Mouse (Mus musculus) CH12.LX (cell line): ENCODE results near the gene Gm20683. TPM values are rescaled to one million over a fixed set of nuclear protein-coding genes. Genes with fewer than 3 reads are reported as not detected.

ENCODE experiments used
- DNase-seq: peaks from one replicate; pipeline ENCODE4 v3.0.0-alpha.2; 2013; ENCODE audit errors: extremely low read depth
- H3K27ac ChIP-seq: 2 replicates; pipeline ENCODE4 v1.5.1; 2012; ENCODE audit warnings: low read depth, mild to moderate bottlenecking, control low read depth, moderate library complexity; ENCODE audit not compliant: insufficient read depth
- H3K27me3 ChIP-seq: replicated peaks from 2 replicates; pipeline ENCODE3; 2012; ENCODE audit warnings: inconsistent platforms
- H3K36me3 ChIP-seq, 2 experiments: replicated peaks in 1 of 2; 2 replicates each; pipeline versions ENCODE3 to v1.6.1; 2012; ENCODE audit warnings: inconsistent platforms in 1 of 2, low read length in 1 of 2, mild to moderate bottlenecking in 1 of 2, mixed read lengths in 1 of 2, moderate library complexity in 1 of 2; ENCODE audit not compliant: control insufficient read depth in 1 of 2, insufficient read depth in 1 of 2
- H3K4me1 ChIP-seq, 2 experiments: 2 replicates each; pipeline ENCODE4 v1.6.1; 2012; ENCODE audit warnings: inconsistent platforms in 1 of 2, moderate library complexity in 1 of 2; ENCODE audit not compliant: insufficient read depth in 2 of 2, control insufficient read depth in 1 of 2
- H3K4me2 ChIP-seq: 2 replicates; pipeline ENCODE4 v1.6.1; 2012; ENCODE audit warnings: low read depth, mild to moderate bottlenecking, control low read depth; ENCODE audit not compliant: poor library complexity, insufficient read depth, severe bottlenecking
- H3K4me3 ChIP-seq, 3 experiments: fragments of 150-350 bp in 1 of 3; sonication (generic) in 1 of 3; replicated peaks in 1 of 3; 2 replicates each; pipeline versions ENCODE3 to v1.5.1; 2011 to 2012; ENCODE audit warnings: low read depth in 2 of 3, low read length in 2 of 3, mild to moderate bottlenecking in 2 of 3, moderate library complexity in 2 of 3, control low read depth in 1 of 3, improper control_type of control experiment in 1 of 3, inconsistent platforms in 1 of 3, mixed read lengths in 1 of 3; ENCODE audit not compliant: poor library complexity in 1 of 3
- H3K79me2 ChIP-seq: replicated peaks from 2 replicates; pipeline ENCODE4 v1.6.1; 2012; ENCODE audit warnings: mild to moderate bottlenecking, moderate library complexity; ENCODE audit not compliant: control insufficient read depth, poor library complexity, insufficient read depth, severe bottlenecking; ENCODE audit errors: extremely low read depth
- H3K9ac ChIP-seq: 2 replicates; pipeline ENCODE4 v1.6.1; 2012; ENCODE audit warnings: low read depth, mild to moderate bottlenecking, control low read depth, moderate library complexity; ENCODE audit not compliant: insufficient read depth
- H3K9me3 ChIP-seq: replicated peaks from 2 replicates; pipeline ENCODE3; 2012; ENCODE audit warnings: low read length, inconsistent platforms, mixed read lengths
- BHLHE40 ChIP-seq: IDR thresholded peaks from 2 replicates; pipeline ENCODE4 v1.6.1; 2011; ENCODE audit warnings: mild to moderate bottlenecking, low read depth, low read length, improper control_type of control experiment
- CTCF ChIP-seq, 2 experiments: IDR thresholded peaks in 1 of 2; conservative IDR thresholded peaks in 1 of 2; 2 replicates each; pipeline ENCODE4 v1.5.1; 2011 to 2012; ENCODE audit warnings: low read depth in 2 of 2, low read length in 2 of 2, improper control_type of control experiment in 1 of 2, inconsistent platforms in 1 of 2, mild to moderate bottlenecking in 1 of 2, moderate library complexity in 1 of 2
- ELF1 ChIP-seq: IDR thresholded peaks from 2 replicates; pipeline ENCODE4 v1.6.1; 2014; ENCODE audit warnings: low read depth, mild to moderate bottlenecking, inconsistent platforms, low read length, improper control_type of control experiment
- HCFC1 ChIP-seq: IDR thresholded peaks from 2 replicates; pipeline ENCODE4 v1.6.1; 2012; ENCODE audit warnings: low read depth, mild to moderate bottlenecking, inconsistent platforms, low read length, improper control_type of control experiment
- IRF4 ChIP-seq: IDR thresholded peaks from 2 replicates; pipeline ENCODE4 v1.6.1; 2014; ENCODE audit warnings: low read depth, mild to moderate bottlenecking, inconsistent platforms, low read length, improper control_type of control experiment
- JUND ChIP-seq: conservative IDR thresholded peaks from 2 replicates; pipeline ENCODE4 v1.6.1; 2011; ENCODE audit warnings: low read depth, low read length, improper control_type of control experiment
- KAT2A ChIP-seq: IDR thresholded peaks from 2 replicates; pipeline ENCODE4 v1.6.1; 2012; ENCODE audit warnings: low read length, improper control_type of control experiment, inconsistent platforms; ENCODE audit not compliant: insufficient replicate concordance
- MAFK ChIP-seq: IDR thresholded peaks from 2 replicates; pipeline ENCODE4 v1.6.1; 2011; ENCODE audit warnings: low read length, improper control_type of control experiment; ENCODE audit not compliant: insufficient replicate concordance
- MAX ChIP-seq: IDR thresholded peaks from 2 replicates; pipeline ENCODE4 v1.6.1; 2011; ENCODE audit warnings: low read length, improper control_type of control experiment
- MAZ ChIP-seq: IDR thresholded peaks from 2 replicates; pipeline ENCODE4 v1.6.1; 2012; ENCODE audit warnings: low read depth, mild to moderate bottlenecking, inconsistent platforms, low read length, improper control_type of control experiment, moderate library complexity
- MEF2A ChIP-seq: IDR thresholded peaks from 2 replicates; pipeline ENCODE4 v1.6.1; 2014; ENCODE audit warnings: low read depth, mild to moderate bottlenecking, inconsistent platforms, low read length, improper control_type of control experiment, borderline replicate concordance
- MXI1 ChIP-seq: IDR thresholded peaks from 2 replicates; pipeline ENCODE4 v1.6.1; 2011; ENCODE audit warnings: mild to moderate bottlenecking, low read depth, low read length, improper control_type of control experiment
- NELFE ChIP-seq: IDR thresholded peaks from 2 replicates; pipeline ENCODE4 v1.6.1; 2011; ENCODE audit warnings: low read depth, low read length, improper control_type of control experiment
- POLR2A ChIP-seq: IDR thresholded peaks from 2 replicates; pipeline ENCODE4 v1.6.1; 2011; ENCODE audit warnings: low read depth, mild to moderate bottlenecking, improper control_type of control experiment, low read length
- POLR2AphosphoS2 ChIP-seq: IDR thresholded peaks from 2 replicates; pipeline ENCODE4 v1.6.1; 2011; ENCODE audit warnings: low read depth, low read length, improper control_type of control experiment
- RAD21 ChIP-seq: IDR thresholded peaks from 2 replicates; pipeline ENCODE4 v1.6.1; 2011; ENCODE audit warnings: low read depth, mild to moderate bottlenecking, low read length, improper control_type of control experiment, moderate library complexity
- SIN3A ChIP-seq: IDR thresholded peaks from 2 replicates; pipeline ENCODE4 v1.6.1; 2012; ENCODE audit warnings: low read length, improper control_type of control experiment, inconsistent platforms
- SMC3 ChIP-seq: IDR thresholded peaks from 2 replicates; pipeline ENCODE4 v1.6.1; 2011; ENCODE audit warnings: low read depth, low read length, improper control_type of control experiment
- TBP ChIP-seq: conservative IDR thresholded peaks from 2 replicates; pipeline ENCODE4 v1.6.1; 2011; ENCODE audit warnings: low read depth, low read length, improper control_type of control experiment
- TCF12 ChIP-seq: IDR thresholded peaks from 2 replicates; pipeline ENCODE4 v1.6.1; 2014; ENCODE audit warnings: low read depth, mild to moderate bottlenecking, inconsistent platforms, low read length, improper control_type of control experiment
- USF1 ChIP-seq: IDR thresholded peaks from 2 replicates; pipeline ENCODE4 v1.6.1; 2014; ENCODE audit warnings: low read depth, mild to moderate bottlenecking, inconsistent platforms, low read length, improper control_type of control experiment
- ZKSCAN1 ChIP-seq: IDR thresholded peaks from 2 replicates; pipeline ENCODE4 v1.6.1; 2012; ENCODE audit warnings: low read depth, inconsistent platforms, low read length, improper control_type of control experiment, borderline replicate concordance
- ZMIZ1 ChIP-seq: IDR thresholded peaks from 2 replicates; pipeline ENCODE4 v1.6.1; 2012; ENCODE audit warnings: low read depth, mild to moderate bottlenecking, inconsistent platforms, low read length, improper control_type of control experiment
- ZNF384 ChIP-seq: IDR thresholded peaks from 2 replicates; pipeline ENCODE4 v1.6.1; 2012; ENCODE audit warnings: low read depth, low read length, improper control_type of control experiment, inconsistent platforms
- dilution Hi-C: fragments of 300-500 bp; cut with MboI; formaldehyde crosslinking; loops from 2 replicates; pipeline ENCODE4 v1.14.3; 2020; ENCODE audit warnings: low sequenced_read_pairs; ENCODE audit not compliant: extremely low pct_unique_long_range_greater_than_20kb, extremely low pct_ligation_motif_present
- in situ Hi-C: fragments of 300-500 bp; cut with MboI; formaldehyde crosslinking; loops from 3 replicates; pipeline ENCODE4 v1.14.3; 2019; ENCODE audit warnings: low sequenced_read_pairs, low pct_ligation_motif_present, low pct_unique_long_range_greater_than_20kb, mixed read lengths
- polyA plus RNA-seq: library from polyadenylated mRNA; unstranded; fragments of >175 nt; gene quantifications from 2 replicates; pipeline ENCODE4 v1.2.1, GENCODE M21; 2012; ENCODE audit warnings: low read depth; ENCODE audit not compliant: insufficient read length
- total RNA-seq, 2 experiments: library from RNA; depleted of rRNA; stranded (reverse); fragments of 300-350 nt in 1 of 2; fragments of >200 nt in 1 of 2; gene quantifications; 2 replicates each; pipeline ENCODE4 v1.2.3; 2012 to 2014

The Gm20683 gene
- total and polyA plus RNA-seq, 3 experiments = 1.3 to 4.8 (median 3.8) TPM

DNA sequence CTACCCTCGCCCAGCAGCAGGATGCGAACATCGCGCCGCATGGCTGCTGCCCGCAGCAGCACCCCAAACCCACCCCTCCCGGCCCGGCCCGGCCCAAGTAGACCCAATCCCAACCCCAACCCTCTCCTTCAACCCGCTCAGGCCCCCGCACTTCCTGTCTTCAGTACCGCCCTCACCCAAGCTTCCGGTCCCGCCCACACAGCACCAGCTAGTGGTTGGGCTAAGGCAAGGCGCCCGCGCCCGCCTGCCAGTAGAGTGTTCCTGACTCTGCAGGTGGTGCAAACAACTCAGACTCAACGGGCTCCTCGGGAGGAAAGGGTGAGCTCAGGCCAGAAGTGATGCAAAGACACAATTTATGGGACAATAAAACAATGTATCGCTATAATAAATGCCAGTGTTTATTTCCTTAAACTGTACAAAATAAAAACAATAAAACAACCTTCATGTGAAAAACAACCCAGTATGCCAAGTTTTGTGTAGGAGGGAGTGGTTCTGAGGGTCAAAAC is 2.9 kb upstream of the Gm20683 start, which contains the start of gene Rhot2:
TSS of gene Rhot2 (minus strand) at position 456 of the 506 bp plus-strand sequence.
- Histone ChIP-seq H3K9me3 (no peaks in the 10 kb centered on the region), H3K36me3 (peaks cover 59 to 84% of the 10 kb centered on the region in 2 experiments), H3K4me3 (peak within 1 kb of the TSS; percentile 71 to 93 (median 77)), H3K27me3 (no peaks in the 10 kb centered on the region), H3K9ac (peak within 1 kb of the TSS; percentile 83), H3K4me1 (peaks cover 12 to 15% of the 10 kb centered on the region in 2 experiments), H3K4me2 (peak within 1 kb of the TSS; percentile 71), H3K79me2 (peaks cover 14% of the 10 kb centered on the region), H3K27ac (peak within 1 kb of the TSS; percentile 54)
- in situ Hi-C loops = no loop called here
- peak; percentile 16; the same call in 1 of the 2 replicates for TF ChIP-seq BHLHE40
- no peak for TF ChIP-seq JUND
- TF ChIP-seq ZMIZ1 = peak; percentile 82
- TF ChIP-seq POLR2AphosphoS2 = peak; percentile 38; the same call in 1 of the 2 replicates
- no peak for TF ChIP-seq ZKSCAN1
- peak; percentile 91 for TF ChIP-seq MAZ
- no peak for TF ChIP-seq USF1
- TF ChIP-seq MEF2A = 0 out of 2 replicates have a peak, but pooled peaks have one; percentile 29
- TF ChIP-seq MAX = peak; percentile 61
- peak; percentile 85 for TF ChIP-seq TCF12
- TF ChIP-seq ZNF384 = no peak
- no peak for TF ChIP-seq MAFK
- peak; percentile 93 for TF ChIP-seq NELFE
- peak; percentile 49; the same call in 1 of the 2 replicates for TF ChIP-seq IRF4
- TF ChIP-seq SIN3A = peak; percentile 80; the same call in 1 of the 2 replicates
- peak; percentile 92 for TF ChIP-seq POLR2A
- TF ChIP-seq RAD21 = no peak; the same call in 1 of the 2 replicates
- TF ChIP-seq MXI1 = 0 out of 2 replicates have a peak, but pooled peaks have one; percentile 14
- peak in 1 of 2 experiments; percentile 26; a peak in 1 of 4 replicates for TF ChIP-seq CTCF (conservative IDR thresholded peaks at IDR 0.05 in 1 of 2, IDR thresholded peaks at IDR 0.05 in 1 of 2; ENCODE audit: low read depth in 2 of 2, low read length in 2 of 2)
- peak; percentile 73; the same call in 1 of the 2 replicates for TF ChIP-seq KAT2A
- TF ChIP-seq TBP = peak; percentile 75; the same call in 1 of the 2 replicates
- peak; percentile 82 for TF ChIP-seq HCFC1
- 0 out of 2 replicates have a peak, but pooled peaks have one; percentile 6 for TF ChIP-seq SMC3
- TF ChIP-seq ELF1 = peak; percentile 88
- dilution Hi-C loops = no loop called here
- DNase-seq = peak; percentile 95
